Mouse (Mus musculus) embryo, embryonic 10 days (tissue): ENCODE results near the gene Sema6c.
"Not testable (repeated sequence)": the region's sequence is repeated elsewhere in the genome, so short reads cannot be mapped to it uniquely, and the experiment has no call there.

Experiments
- DNase-seq: peaks from one replicate; pipeline ENCODE4 v3.0.0-alpha.2; 2015; ENCODE audit warnings: low spot score

Sema6c gene

DNA sequence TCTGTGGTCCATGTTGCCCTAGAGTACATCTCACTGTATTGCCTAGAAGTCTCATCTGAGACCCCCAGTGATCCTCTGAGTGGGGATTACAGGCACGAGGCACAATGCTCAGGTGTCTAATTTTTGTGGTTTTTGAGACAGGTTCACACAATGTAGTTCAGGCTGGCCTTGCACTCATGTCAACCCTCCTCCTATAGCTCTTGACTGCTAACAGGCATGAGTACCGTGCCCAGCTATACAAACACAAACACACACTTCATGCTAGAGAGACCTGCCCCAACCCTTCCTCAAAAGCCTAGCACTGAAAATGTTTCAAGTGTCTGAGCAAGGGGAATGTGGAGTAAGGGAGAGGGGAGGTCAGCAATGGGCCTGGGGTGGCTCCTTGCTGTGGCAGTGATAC, 25.8 kb downstream of the Sema6c start:
- DNase-seq = no peak

DNA sequence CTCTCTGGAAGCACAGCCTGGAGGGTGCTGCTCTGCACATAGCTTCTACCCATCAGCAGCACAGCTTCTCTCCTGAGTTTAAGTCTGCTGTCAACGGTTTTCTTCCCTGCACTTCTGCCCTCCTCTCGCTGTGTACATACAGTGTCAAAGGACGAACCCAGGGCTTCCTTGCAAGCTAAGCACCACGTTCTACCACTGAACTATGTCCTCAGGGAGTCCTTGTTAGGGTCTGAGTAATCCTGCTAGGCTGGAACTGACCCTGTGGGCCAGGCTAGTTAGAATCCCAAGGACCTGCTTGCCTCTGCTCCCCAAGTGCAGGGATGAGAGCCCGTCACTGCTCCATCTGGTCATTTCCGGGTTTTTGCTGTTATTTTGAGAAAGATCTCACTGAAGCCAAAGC, 26.6 kb downstream of the Sema6c start:
- DNase-seq = no peak

- DNase-seq = no peak
These were observed 34.5 kb downstream of the Sema6c start for GRCm38 (mm10) chr3:95194721-95195135.

DNA sequence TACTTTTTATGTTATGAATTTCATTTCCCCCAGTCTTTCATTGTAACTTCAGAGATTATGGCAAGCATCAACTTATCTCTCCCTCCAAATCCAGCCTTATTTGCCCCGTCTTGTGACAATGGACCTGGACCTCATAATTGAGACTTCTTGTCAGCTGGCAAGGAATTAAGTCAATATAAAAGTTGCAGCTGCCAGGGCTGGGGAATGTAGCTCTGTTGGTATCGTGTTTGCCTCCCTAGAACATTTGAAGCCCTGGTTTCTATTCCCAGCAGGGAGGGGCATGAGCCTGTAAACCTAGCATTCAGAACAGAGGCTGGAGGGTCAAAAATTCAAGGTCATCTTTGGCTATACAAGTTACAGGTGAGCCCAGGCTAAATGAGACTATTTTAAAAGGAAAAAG, 35.5 kb downstream of the Sema6c start:
- no peak for DNase-seq

DNA sequence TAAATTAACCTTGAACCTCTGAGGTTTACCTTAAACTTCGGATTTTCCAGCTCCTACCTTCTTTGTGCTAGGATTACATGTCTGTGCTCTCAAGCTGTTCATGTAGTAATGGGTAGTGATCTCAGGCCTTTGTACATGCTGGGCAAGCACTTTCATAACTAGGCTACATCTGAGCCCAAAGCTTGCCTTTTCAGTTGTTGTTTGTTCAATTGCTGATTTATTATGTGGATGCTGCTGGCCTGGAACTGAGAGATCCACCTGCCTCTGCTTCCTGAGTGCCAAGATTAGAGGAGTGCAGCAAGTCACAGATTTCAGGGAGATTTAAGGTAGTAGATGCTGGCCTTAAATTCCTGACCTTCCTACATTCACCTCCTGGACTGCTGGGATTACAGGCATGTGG, 38.8 kb downstream of the Sema6c start:
- no peak for DNase-seq

GRCm38 (mm10) chr3:95200132-95200531, 39.9 kb downstream of the Sema6c start:
- no peak for DNase-seq

GRCm38 (mm10) chr3:95200562-95200961, 40.3 kb downstream of the Sema6c start:
- no peak for DNase-seq

DNA sequence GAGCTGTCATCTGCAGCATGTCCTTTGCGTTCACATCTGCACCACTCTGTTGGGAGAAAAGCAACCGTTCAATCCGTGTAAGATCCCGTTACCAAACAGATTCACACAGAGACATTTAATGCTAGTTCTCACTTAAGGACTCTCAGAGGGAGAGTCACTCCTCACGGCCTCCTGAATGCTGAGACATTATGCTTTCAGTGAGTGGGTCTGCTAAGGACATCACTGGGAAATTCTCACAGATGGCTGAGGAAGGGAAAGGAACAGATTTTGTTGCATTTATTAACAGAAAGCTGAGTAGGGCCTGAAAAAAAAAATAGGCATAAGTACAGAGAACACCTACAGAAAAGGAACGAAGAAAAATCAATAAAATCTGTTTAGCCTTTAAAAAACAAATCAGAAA, 43.6 kb downstream of the Sema6c start:
- no peak for DNase-seq

GRCm38 (mm10) chr3:95208286-95208685, 48.0 kb downstream of the Sema6c start:
- no peak for DNase-seq

DNA sequence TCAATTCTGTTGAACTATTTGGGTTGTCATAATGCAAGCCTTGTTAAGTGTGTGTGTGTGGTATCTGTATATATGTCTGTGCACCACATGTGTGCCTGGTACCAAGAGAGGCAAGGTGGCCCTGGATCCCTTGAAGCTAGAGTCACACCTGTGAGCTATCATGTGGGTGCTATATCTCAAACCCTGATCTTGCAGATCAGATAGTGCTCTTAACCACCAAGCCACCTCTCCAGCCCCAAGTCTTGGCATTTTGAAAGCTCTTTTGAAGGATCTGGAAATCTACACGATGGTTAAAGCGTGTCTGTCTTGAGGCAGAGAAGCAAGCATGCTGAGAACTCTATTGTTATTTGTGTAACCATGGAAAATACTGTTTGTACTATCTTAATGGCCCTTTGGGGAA, 50.3 kb downstream of the Sema6c start:
- no peak for DNase-seq

- not testable (repeated sequence) for DNase-seq
These were observed 52.8 kb downstream of the Sema6c start for GRCm38 (mm10) chr3:95212889-95213608.

GRCm38 (mm10) chr3:95213609-95213975, 53.3 kb downstream of the Sema6c start:
- DNase-seq = no peak

GRCm38 (mm10) chr3:95216655-95217254, 56.5 kb downstream of the Sema6c start:
- DNase-seq = no peak

- peak; percentile 97 for DNase-seq
These were observed 57.2 kb downstream of the Sema6c start, which contains the start of gene Gabpb2 for GRCm38 (mm10) chr3:95217255-95218134. TSS of gene Gabpb2 (minus strand) at chr3:95217916.

GRCm38 (mm10) chr3:95218466-95219137, 58.3 kb downstream of the Sema6c start:
- no peak for DNase-seq

DNA sequence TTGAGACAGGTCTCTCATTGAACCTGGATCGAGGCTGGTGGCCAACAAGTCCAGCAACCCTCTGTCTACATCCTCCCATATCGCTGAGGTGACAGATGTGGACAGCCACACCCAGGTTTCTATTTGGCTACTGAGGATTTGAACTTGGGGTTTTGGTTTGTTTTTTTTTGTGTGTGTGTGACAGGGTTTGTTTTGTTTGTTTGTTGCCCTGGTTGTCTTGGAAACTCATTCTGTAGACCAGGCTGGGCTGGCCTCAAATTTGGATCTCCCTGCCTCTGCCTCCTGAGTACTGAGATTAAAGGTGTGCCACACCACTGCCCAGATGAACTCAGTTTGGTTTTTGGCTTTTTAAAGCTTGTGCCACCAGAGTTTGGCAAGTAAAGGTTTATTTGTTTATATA, 62.8 kb downstream of the Sema6c start:
- DNase-seq = no peak
